Mouse (Mus musculus): Measurements from ENCODE around the gene Hk2. TPM values are rescaled to one million over a fixed set of nuclear protein-coding genes. Genes with fewer than 3 reads are reported as not detected.

The Hk2 gene
- polyA plus RNA-seq, 1 experiment: 81.2 TPM

- no peak overlapping the region for H3K4me3 ChIP-seq
- H3K27me3 ChIP-seq (ENCODE audit: control insufficient read depth, insufficient read depth, insufficient read length): no peaks in the 10 kb centered on the region
- TF ChIP-seq MAX (IDR thresholded peaks at IDR 0.05; ENCODE audit: low read depth) (no peak), USF1 (IDR thresholded peaks at IDR 0.05; ENCODE audit: low read depth) (no peak), MYOG (IDR thresholded peaks at IDR 0.05; ENCODE audit: control insufficient read depth in 1 of 3, insufficient read depth in 1 of 3, insufficient read length in 2 of 3, low read depth in 2 of 3) (no peak), MYOD1 (IDR thresholded peaks at IDR 0.05; ENCODE audit: control insufficient read depth in 1 of 3, insufficient read length in 2 of 3, low read depth in 2 of 3) (no peak), REST (IDR thresholded peaks at IDR 0.05; ENCODE audit: insufficient read depth, insufficient read length) (no peak), POLR2AphosphoS2 (IDR thresholded peaks at IDR 0.05; ENCODE audit: insufficient read length, low read depth) (no peak), TCF3 (IDR thresholded peaks at IDR 0.05; ENCODE audit: insufficient read length, low read depth) (no peak)
- no peak overlapping the region for H3K4me2 ChIP-seq (ENCODE audit: low read depth)
- H3K79me2 ChIP-seq (ENCODE audit: control insufficient read depth, insufficient read depth): no peaks in the 10 kb centered on the region
- H3ac ChIP-seq (ENCODE audit: control insufficient read depth, insufficient read length): no peak overlapping the region
- H3K36me3 ChIP-seq (ENCODE audit: control insufficient read depth, insufficient read depth): peaks cover 37% of the 10 kb centered on the region
Measured at GRCm38 (mm10) chr6:82741518-82741880, 32.8 kb downstream of the Hk2 start.

GRCm38 (mm10) chr6:82740868-82741517 is 33.3 kb downstream of the Hk2 start:
- no peaks in the 10 kb centered on the region for H3K79me2 ChIP-seq (ENCODE audit: control insufficient read depth, insufficient read depth)
- no peaks in the 10 kb centered on the region for H3K27me3 ChIP-seq (ENCODE audit: control insufficient read depth, insufficient read depth, insufficient read length)
- H3K4me2 ChIP-seq (ENCODE audit: low read depth): no peak overlapping the region
- H3K36me3 ChIP-seq (ENCODE audit: control insufficient read depth, insufficient read depth): peaks cover 37% of the 10 kb centered on the region
- no peak overlapping the region for H3ac ChIP-seq (ENCODE audit: control insufficient read depth, insufficient read length)
- no peak for TF ChIP-seq POLR2AphosphoS2 (IDR thresholded peaks at IDR 0.05; ENCODE audit: insufficient read length, low read depth)
- TF ChIP-seq MAX (IDR thresholded peaks at IDR 0.05; ENCODE audit: low read depth): no peak
- no peak for TF ChIP-seq SRF (IDR thresholded peaks at IDR 0.05; ENCODE audit: control insufficient read depth, insufficient read length, low read depth)
- TF ChIP-seq USF1 (IDR thresholded peaks at IDR 0.05; ENCODE audit: low read depth): no peak
- no peak for TF ChIP-seq MYOG (IDR thresholded peaks at IDR 0.05; ENCODE audit: control insufficient read depth in 1 of 3, insufficient read depth in 1 of 3, insufficient read length in 2 of 3, low read depth in 2 of 3)
- TF ChIP-seq REST (IDR thresholded peaks at IDR 0.05; ENCODE audit: insufficient read depth, insufficient read length): no peak
- no peak for TF ChIP-seq TCF3 (IDR thresholded peaks at IDR 0.05; ENCODE audit: insufficient read length, low read depth)
- no peak for TF ChIP-seq POLR2A (IDR thresholded peaks at IDR 0.05; ENCODE audit: insufficient read length, low read depth)
- TF ChIP-seq MYOD1 (IDR thresholded peaks at IDR 0.05; ENCODE audit: control insufficient read depth in 1 of 3, insufficient read length in 2 of 3, low read depth in 2 of 3): no peak
- H3K4me3 ChIP-seq: no peak overlapping the region

- H3K4me2 ChIP-seq (ENCODE audit: low read depth): peak overlapping the region; percentile 19
- no peaks in the 10 kb centered on the region for H3K79me2 ChIP-seq (ENCODE audit: control insufficient read depth, insufficient read depth)
- H3ac ChIP-seq (ENCODE audit: control insufficient read depth, insufficient read length): no peak overlapping the region
- no peaks in the 10 kb centered on the region for H3K27me3 ChIP-seq (ENCODE audit: control insufficient read depth, insufficient read depth, insufficient read length)
- H3K4me3 ChIP-seq: no peak overlapping the region
- TF ChIP-seq POLR2AphosphoS2 (IDR thresholded peaks at IDR 0.05; ENCODE audit: insufficient read length, low read depth) (no peak), MAX (IDR thresholded peaks at IDR 0.05; ENCODE audit: low read depth) (no peak), E2F4 (IDR thresholded peaks at IDR 0.05; ENCODE audit: insufficient read depth) (no peak), USF1 (IDR thresholded peaks at IDR 0.05; ENCODE audit: low read depth) (peak; percentile 99), MYOG (IDR thresholded peaks at IDR 0.05; ENCODE audit: control insufficient read depth in 1 of 3, insufficient read depth in 1 of 3, insufficient read length in 2 of 3, low read depth in 2 of 3) (no peak)
- H3K36me3 ChIP-seq (ENCODE audit: control insufficient read depth, insufficient read depth): peaks cover 41% of the 10 kb centered on the region
Measured at GRCm38 (mm10) chr6:82740269-82740668, 34.0 kb downstream of the Hk2 start.

GRCm38 (mm10) chr6:82737634-82738540 is 36.4 kb downstream of the Hk2 start:
- no peak for TF ChIP-seq TCF3 (IDR thresholded peaks at IDR 0.05; ENCODE audit: insufficient read length, low read depth)
- no peak for TF ChIP-seq E2F4 (IDR thresholded peaks at IDR 0.05; ENCODE audit: insufficient read depth)
- TF ChIP-seq MYOD1 (IDR thresholded peaks at IDR 0.05; ENCODE audit: control insufficient read depth in 1 of 3, insufficient read length in 2 of 3, low read depth in 2 of 3): no peak
- TF ChIP-seq POLR2AphosphoS2 (IDR thresholded peaks at IDR 0.05; ENCODE audit: insufficient read length, low read depth): no peak
- no peak for TF ChIP-seq MYOG (IDR thresholded peaks at IDR 0.05; ENCODE audit: control insufficient read depth in 1 of 3, insufficient read depth in 1 of 3, insufficient read length in 2 of 3, low read depth in 2 of 3)
- no peak for TF ChIP-seq MAX (IDR thresholded peaks at IDR 0.05; ENCODE audit: low read depth)
- no peak for TF ChIP-seq POLR2A (IDR thresholded peaks at IDR 0.05; ENCODE audit: insufficient read length, low read depth)
- no peak for TF ChIP-seq REST (IDR thresholded peaks at IDR 0.05; ENCODE audit: insufficient read depth, insufficient read length)
- TF ChIP-seq TCF12 (IDR thresholded peaks at IDR 0.05; ENCODE audit: insufficient read depth, poor library complexity, severe bottlenecking): no peak
- no peak for TF ChIP-seq CEBPB (IDR thresholded peaks at IDR 0.05; ENCODE audit: insufficient read depth, poor library complexity, severe bottlenecking)
- TF ChIP-seq USF1 (IDR thresholded peaks at IDR 0.05; ENCODE audit: low read depth): no peak
- no peak for TF ChIP-seq SRF (IDR thresholded peaks at IDR 0.05; ENCODE audit: control insufficient read depth, insufficient read length, low read depth)
- H3K4me3 ChIP-seq: no peak overlapping the region
- no peaks in the 10 kb centered on the region for H3K27me3 ChIP-seq (ENCODE audit: control insufficient read depth, insufficient read depth, insufficient read length)
- no peaks in the 10 kb centered on the region for H3K79me2 ChIP-seq (ENCODE audit: control insufficient read depth, insufficient read depth)
- peaks cover 45% of the 10 kb centered on the region for H3K36me3 ChIP-seq (ENCODE audit: control insufficient read depth, insufficient read depth)
- no peak overlapping the region for H3ac ChIP-seq (ENCODE audit: control insufficient read depth, insufficient read length)
- no peak overlapping the region for H3K4me2 ChIP-seq (ENCODE audit: low read depth)

Data from myocyte (in vitro differentiated cells).